Mouse (Mus musculus) MEL (cell line): Measurements from ENCODE around the gene Ccpg1. TPM values are rescaled to one million over a fixed set of nuclear protein-coding genes. Genes with fewer than 3 reads are reported as not detected.

Experiments used
- DNase-seq: peaks from one replicate; pipeline ENCODE4 v3.0.0; 2011; ENCODE audit warnings: low read depth, low spot score
- H3K27ac ChIP-seq: 2 replicates; pipeline ENCODE4 v1.5.1; 2012; ENCODE audit warnings: low read depth, mild to moderate bottlenecking, control low read depth, low read length, moderate library complexity; ENCODE audit not compliant: control insufficient read depth
- H3K27me3 ChIP-seq, 2 experiments: fragments of 150-350 bp in 1 of 2; sonication (generic) in 1 of 2; 2 replicates each; pipeline ENCODE4 v1.6.1; 2012; ENCODE audit warnings: low read length in 2 of 2, mild to moderate bottlenecking in 2 of 2, improper control_type of control experiment in 1 of 2, moderate library complexity in 1 of 2; ENCODE audit not compliant: insufficient read depth in 2 of 2, control insufficient read depth in 1 of 2
- H3K36me3 ChIP-seq, 2 experiments: 2 replicates each; pipeline ENCODE4 v1.6.1; 2012 to 2014; ENCODE audit warnings: low read length in 2 of 2, improper control_type of control experiment in 1 of 2, inconsistent platforms in 1 of 2, mild to moderate bottlenecking in 1 of 2; ENCODE audit not compliant: insufficient read depth in 2 of 2, control insufficient read depth in 1 of 2
- H3K4me1 ChIP-seq, 2 experiments: fragments of 150-350 bp in 1 of 2; sonication (generic) in 1 of 2; 2 replicates each; pipeline ENCODE4 v1.6.1; 2012; ENCODE audit warnings: low read length in 2 of 2, improper control_type of control experiment in 1 of 2, mild to moderate bottlenecking in 1 of 2; ENCODE audit not compliant: insufficient read depth in 2 of 2, control insufficient read depth in 1 of 2
- H3K4me3 ChIP-seq, 2 experiments: fragments of 150-350 bp in 1 of 2; sonication (generic) in 1 of 2; 2 replicates each; pipeline ENCODE4 v1.5.1; 2012; ENCODE audit warnings: low read depth in 2 of 2, low read length in 2 of 2, mild to moderate bottlenecking in 2 of 2, moderate library complexity in 2 of 2, control low read depth in 1 of 2, improper control_type of control experiment in 1 of 2; ENCODE audit not compliant: control insufficient read depth in 1 of 2, insufficient read depth in 1 of 2
- H3K79me2 ChIP-seq: 2 replicates; pipeline ENCODE4 v1.6.1; 2012; ENCODE audit warnings: mild to moderate bottlenecking, low read length, moderate library complexity; ENCODE audit not compliant: control insufficient read depth, poor library complexity, insufficient read depth
- H3K9ac ChIP-seq: 2 replicates; pipeline ENCODE4 v1.6.1; 2012; ENCODE audit warnings: low read depth, mild to moderate bottlenecking, control low read depth, low read length, moderate library complexity; ENCODE audit not compliant: control insufficient read depth, poor library complexity, severe bottlenecking
- H3K9me3 ChIP-seq: fragments of 150-350 bp; sonication (generic); replicated peaks from 2 replicates; pipeline ENCODE4 v1.6.1; 2012; ENCODE audit warnings: mild to moderate bottlenecking, low read length, improper control_type of control experiment, moderate library complexity; ENCODE audit not compliant: insufficient read depth
- CHD1 ChIP-seq: IDR thresholded peaks from 2 replicates; pipeline ENCODE4 v1.6.1; 2012; ENCODE audit warnings: low read depth, mild to moderate bottlenecking, inconsistent platforms, low read length, improper control_type of control experiment
- CHD2 ChIP-seq: IDR thresholded peaks from 2 replicates; pipeline ENCODE4 v1.6.1; 2011; ENCODE audit warnings: low read length, improper control_type of control experiment
- CTCF ChIP-seq, 3 experiments: IDR thresholded peaks in 2 of 3; conservative IDR thresholded peaks in 1 of 3; 2 replicates each; pipeline ENCODE4 v1.5.1; 2011 to 2012; ENCODE audit warnings: low read length in 3 of 3, low read depth in 2 of 3, mild to moderate bottlenecking in 2 of 3, improper control_type of control experiment in 1 of 3, inconsistent platforms in 1 of 3, mixed read lengths in 1 of 3, moderate library complexity in 1 of 3; ENCODE audit not compliant: control insufficient read depth in 1 of 3, insufficient read depth in 1 of 3, poor library complexity in 1 of 3, severe bottlenecking in 1 of 3
- E2F4 ChIP-seq: IDR thresholded peaks from 2 replicates; pipeline ENCODE4 v1.6.1; 2011; ENCODE audit warnings: low read depth, low read length, improper control_type of control experiment, borderline replicate concordance
- ELF1 ChIP-seq: IDR thresholded peaks from 2 replicates; pipeline ENCODE4 v1.6.1; 2014; ENCODE audit warnings: low read depth, mild to moderate bottlenecking, inconsistent platforms, low read length, improper control_type of control experiment, moderate library complexity
- EP300 ChIP-seq, 2 experiments: IDR thresholded peaks; 2 replicates each; pipeline ENCODE4 v1.6.1; 2011; ENCODE audit warnings: improper control_type of control experiment in 2 of 2, low read length in 2 of 2, low read depth in 1 of 2, mild to moderate bottlenecking in 1 of 2
- ETS1 ChIP-seq: IDR thresholded peaks from 2 replicates; pipeline ENCODE4 v1.6.1; 2012; ENCODE audit warnings: low read depth, mild to moderate bottlenecking, inconsistent platforms, low read length, improper control_type of control experiment, moderate library complexity
- JUND ChIP-seq: IDR thresholded peaks from 2 replicates; pipeline ENCODE4 v1.6.1; 2011; ENCODE audit warnings: low read depth, mild to moderate bottlenecking, improper control_type of control experiment, low read length
- MAFK ChIP-seq: IDR thresholded peaks from 2 replicates; pipeline ENCODE4 v1.6.1; 2011; ENCODE audit warnings: low read depth, mild to moderate bottlenecking, low read length, improper control_type of control experiment, borderline replicate concordance
- MAX ChIP-seq: IDR thresholded peaks from 2 replicates; pipeline ENCODE4 v1.6.1; 2011; ENCODE audit warnings: low read length, improper control_type of control experiment
- MEF2A ChIP-seq: IDR thresholded peaks from 2 replicates; pipeline ENCODE4 v1.6.1; 2014; ENCODE audit warnings: low read depth, mild to moderate bottlenecking, inconsistent platforms, low read length, improper control_type of control experiment; ENCODE audit not compliant: poor library complexity, insufficient replicate concordance, severe bottlenecking; ENCODE audit errors: extremely low read depth
- MYC ChIP-seq: IDR thresholded peaks from 2 replicates; pipeline ENCODE4 v1.6.1; 2011; ENCODE audit warnings: low read depth, mild to moderate bottlenecking, low read length, improper control_type of control experiment, moderate library complexity
- NELFE ChIP-seq: IDR thresholded peaks from 2 replicates; pipeline ENCODE4 v1.6.1; 2011; ENCODE audit warnings: low read depth, low read length, improper control_type of control experiment
- NRF1 ChIP-seq: IDR thresholded peaks from 2 replicates; pipeline ENCODE4 v1.6.1; 2014; ENCODE audit warnings: low read depth, mild to moderate bottlenecking, inconsistent platforms, low read length, improper control_type of control experiment, moderate library complexity; ENCODE audit not compliant: poor library complexity, insufficient read depth, severe bottlenecking
- RAD21 ChIP-seq: IDR thresholded peaks from 2 replicates; pipeline ENCODE4 v1.6.1; 2011; ENCODE audit warnings: mild to moderate bottlenecking, low read depth, low read length, improper control_type of control experiment
- RCOR1 ChIP-seq: IDR thresholded peaks from 2 replicates; pipeline ENCODE4 v1.6.1; 2012; ENCODE audit warnings: low read depth, mild to moderate bottlenecking, inconsistent platforms, low read length, improper control_type of control experiment
- TBP ChIP-seq: IDR thresholded peaks from 2 replicates; pipeline ENCODE4 v1.8.0; 2011; ENCODE audit warnings: low read depth, low read length, improper control_type of control experiment
- USF1 ChIP-seq: IDR thresholded peaks from 2 replicates; pipeline ENCODE4 v1.6.1; 2014; ENCODE audit warnings: low read depth, mild to moderate bottlenecking, inconsistent platforms, low read length, improper control_type of control experiment, moderate library complexity
- USF2 ChIP-seq, 2 experiments: IDR thresholded peaks; 2 replicates each; pipeline ENCODE4 v1.6.1; 2011 to 2012; ENCODE audit warnings: improper control_type of control experiment in 2 of 2, low read length in 2 of 2, borderline replicate concordance in 1 of 2, inconsistent platforms in 1 of 2, low read depth in 1 of 2, mild to moderate bottlenecking in 1 of 2; ENCODE audit not compliant: insufficient read depth in 1 of 2
- polyA plus RNA-seq, 2 experiments: library from polyadenylated mRNA; stranded (reverse) in 1 of 2; unstranded in 1 of 2; fragments of >175 nt in 1 of 2; fragments of >200 nt in 1 of 2; gene quantifications; 2 replicates each; pipeline versions ENCODE4 v1.2.1 to v1.2.4; 2012; ENCODE audit warnings: low replicate concordance in 2 of 2, low read depth in 1 of 2; ENCODE audit not compliant: insufficient read length in 2 of 2, insufficient read depth in 1 of 2, missing spikeins in 1 of 2
- total RNA-seq: library from RNA; depleted of rRNA; stranded (reverse); fragments of 300-350 nt; gene quantifications from 2 replicates; pipeline ENCODE4 v1.2.3, GENCODE M21; 2012

Gene Ccpg1
- total and polyA plus RNA-seq, 3 experiments = 2.1 to 12.5 TPM; not detected in 1

- DNase-seq = no peak
- H3K27ac ChIP-seq = no peak overlapping the region
- H3K36me3 ChIP-seq = no peaks in the 10 kb centered on the region
These were observed 16.9 kb downstream of the Ccpg1 start for GRCm38 (mm10) chr9:73002177-73002576.

GRCm38 (mm10) chr9:73004076-73004475 is 18.8 kb downstream of the Ccpg1 start:
- H3K4me1 ChIP-seq = no peaks in the 10 kb centered on the region; a peak in 1 of 4 replicates
- H3K27me3 ChIP-seq = no peaks in the 10 kb centered on the region
- no peak overlapping the region for H3K9ac ChIP-seq
- no peak overlapping the region for H3K4me3 ChIP-seq
- H3K27ac ChIP-seq = no peak overlapping the region
- DNase-seq = no peak
- H3K9me3 ChIP-seq = no peaks in the 10 kb centered on the region
- H3K36me3 ChIP-seq = no peaks in the 10 kb centered on the region; a peak in 1 of 4 replicates
- H3K79me2 ChIP-seq = no peaks in the 10 kb centered on the region
- TF ChIP-seq TBP = no peak
- no peak for TF ChIP-seq MAFK
- TF ChIP-seq MAX = no peak
- TF ChIP-seq NRF1 = no peak
- TF ChIP-seq EP300 (IDR thresholded peaks at IDR 0.05; ENCODE audit: low read depth in 1 of 2, low read length in 2 of 2) = no peak
- TF ChIP-seq NELFE = no peak
- no peak for TF ChIP-seq JUND
- no peak for TF ChIP-seq CHD2
- TF ChIP-seq CHD1 = no peak
- TF ChIP-seq USF1 = no peak
- no peak for TF ChIP-seq MYC
- TF ChIP-seq USF2 (IDR thresholded peaks at IDR 0.05; ENCODE audit: borderline replicate concordance in 1 of 2, insufficient read depth in 1 of 2, low read depth in 1 of 2, low read length in 2 of 2) = no peak
- no peak for TF ChIP-seq ETS1
- TF ChIP-seq RAD21 = no peak
- TF ChIP-seq ELF1 = no peak
- no peak for TF ChIP-seq MEF2A

More at GRCm38 (mm10) chr9:73002177-73002576, 16.9 kb downstream of the Ccpg1 start:
- H3K4me3 ChIP-seq = no peak overlapping the region
- H3K4me1 ChIP-seq = no peaks in the 10 kb centered on the region
- no peaks in the 10 kb centered on the region for H3K27me3 ChIP-seq
- H3K9ac ChIP-seq = no peak overlapping the region
- H3K9me3 ChIP-seq = no peaks in the 10 kb centered on the region
- TF ChIP-seq MAX (no peak), EP300 (IDR thresholded peaks at IDR 0.05; ENCODE audit: low read depth in 1 of 2, low read length in 2 of 2) (no peak), RCOR1 (no peak), E2F4 (no peak), CTCF (IDR thresholded peaks at IDR 0.05 in 2 of 3, conservative IDR thresholded peaks at IDR 0.05 in 1 of 3; ENCODE audit: control insufficient read depth in 1 of 3, insufficient read depth in 1 of 3, low read depth in 2 of 3, low read length in 3 of 3, poor library complexity in 1 of 3, severe bottlenecking in 1 of 3) (no peak)
- H3K79me2 ChIP-seq = no peaks in the 10 kb centered on the region
